Mouse (Mus musculus) thymus, postnatal 4 days (tissue): ENCODE results near the gene Nmnat2.
A peak's percentile ranks its signal among the peaks of the same experiment; 100 is the strongest.

ENCODE experiments used
- DNase-seq: peaks from one replicate; pipeline ENCODE4 v3.0.0; 2021

Nmnat2 gene

DNA sequence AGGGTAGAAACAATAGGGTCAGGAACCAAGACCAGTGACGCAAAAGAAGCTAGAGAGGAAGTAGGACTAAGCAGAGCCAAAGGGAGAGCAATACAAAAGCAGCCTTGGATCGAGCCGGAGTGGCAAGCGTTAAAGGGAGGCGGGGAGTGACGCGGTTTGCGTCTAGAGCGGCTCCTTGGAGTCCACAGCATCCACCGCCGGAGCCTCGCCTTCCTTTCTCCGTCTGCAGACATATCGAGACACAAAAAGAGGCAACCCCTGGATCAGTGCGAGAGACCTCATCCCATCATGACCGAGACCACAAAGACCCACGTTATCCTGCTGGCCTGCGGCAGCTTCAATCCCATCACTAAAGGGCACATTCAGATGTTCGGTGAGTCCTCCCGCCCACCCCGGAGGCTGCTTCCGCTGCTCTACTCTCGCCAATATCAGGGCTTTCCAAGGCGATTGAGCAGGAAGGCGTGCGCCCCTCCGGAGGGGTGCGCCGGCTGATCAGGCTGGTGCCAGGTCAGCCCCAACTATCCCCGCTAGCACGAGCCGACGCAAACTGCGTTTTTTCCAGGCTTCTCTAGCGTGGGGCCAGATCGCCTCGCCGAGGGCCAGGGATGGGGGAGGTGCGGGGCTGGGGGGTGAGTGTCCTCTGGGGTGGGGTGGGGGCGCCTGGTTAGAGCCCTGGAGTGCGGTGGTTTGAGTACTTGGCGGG lies at the start of gene Nmnat2:
Nmnat2 (plus strand) TSS at position 173 of the 703 bp plus-strand sequence.
- DNase-seq = peak; percentile 7

DNA sequence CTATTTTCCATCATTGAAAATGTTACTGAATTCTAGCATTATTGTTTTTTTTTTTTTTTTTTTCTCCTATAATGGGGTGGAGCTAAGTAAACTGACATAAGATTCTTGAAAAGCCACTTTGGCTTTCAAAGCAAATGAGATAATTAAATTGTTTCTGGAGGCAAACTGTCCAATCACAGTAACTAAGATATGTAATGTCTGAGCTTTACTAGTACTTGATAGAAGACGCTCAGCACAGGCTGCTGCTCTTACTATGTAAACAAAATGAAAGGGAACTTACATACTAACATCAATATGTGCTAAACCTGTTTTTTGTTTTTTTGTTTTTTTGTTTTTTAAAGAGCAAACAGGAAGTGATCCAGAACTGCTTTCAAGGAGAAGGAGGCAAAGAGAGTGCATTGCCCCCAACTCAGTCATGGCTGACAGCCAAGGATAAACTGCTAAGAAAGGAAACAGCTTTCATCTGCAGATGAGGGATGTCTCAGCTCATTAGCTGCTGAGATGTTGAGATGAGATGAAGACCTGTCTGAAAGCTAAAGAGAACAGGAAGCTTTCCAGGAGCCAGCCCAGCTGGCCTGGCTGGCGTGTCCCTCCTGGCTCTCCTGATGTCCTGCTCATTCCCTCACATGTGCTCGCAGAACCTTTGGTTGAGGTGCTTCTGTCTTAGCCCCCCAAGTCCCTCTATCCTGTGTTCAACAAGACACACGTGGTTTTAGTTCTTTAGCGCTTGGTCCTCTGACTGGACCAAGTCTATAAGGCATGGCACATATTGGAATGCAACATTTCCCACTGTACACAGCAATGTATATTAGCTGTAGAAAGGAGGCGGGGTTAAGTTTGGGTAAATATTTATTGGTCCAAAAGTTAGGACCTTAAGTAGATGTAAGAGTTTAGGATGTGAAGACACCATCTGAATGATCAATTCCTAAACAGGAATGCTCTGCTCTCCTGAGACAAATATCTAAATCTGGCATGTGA lies 41.0 kb upstream of the Nmnat2 start:
- DNase-seq = no peak

DNA sequence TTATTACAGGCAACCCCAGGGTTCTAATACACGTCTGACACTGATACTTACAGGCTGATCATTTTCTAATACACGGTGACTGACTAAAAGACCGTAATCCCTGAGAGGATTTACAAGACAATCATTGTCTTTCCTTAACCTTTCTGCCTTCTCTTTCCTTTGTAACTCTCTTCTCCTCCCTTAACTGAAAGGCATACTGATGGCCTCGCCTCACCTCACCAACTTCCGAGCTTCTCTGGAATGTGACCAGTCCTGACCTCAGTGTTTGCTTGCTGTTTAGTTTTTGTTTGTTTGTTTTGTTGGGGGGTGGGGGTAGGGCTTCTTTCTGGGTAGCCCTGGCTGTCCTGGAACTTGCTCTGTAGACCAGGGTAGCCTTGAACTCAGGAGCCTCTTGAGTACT lies 39.0 kb upstream of the Nmnat2 start:
- no peak for DNase-seq

DNA sequence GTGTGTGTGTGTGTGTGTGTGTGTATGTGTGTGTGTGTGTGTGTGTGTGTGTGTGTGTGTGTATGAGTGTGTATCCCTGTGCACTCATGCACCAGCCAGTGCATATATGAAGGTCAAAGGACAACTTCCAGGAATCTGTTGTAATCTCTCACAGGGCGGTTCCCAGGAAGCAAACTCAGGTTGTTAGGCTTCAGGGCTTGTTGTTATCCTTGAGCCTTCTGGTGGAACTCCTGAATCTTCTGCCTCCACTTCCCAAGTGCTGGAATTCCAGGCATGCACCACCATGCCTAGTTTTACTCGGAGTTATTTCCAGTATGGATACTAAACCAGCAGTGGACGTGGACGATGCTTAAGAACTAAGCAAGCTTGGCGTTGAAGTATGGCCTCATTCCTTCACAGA lies 37.9 kb upstream of the Nmnat2 start:
- DNase-seq = no peak

DNA sequence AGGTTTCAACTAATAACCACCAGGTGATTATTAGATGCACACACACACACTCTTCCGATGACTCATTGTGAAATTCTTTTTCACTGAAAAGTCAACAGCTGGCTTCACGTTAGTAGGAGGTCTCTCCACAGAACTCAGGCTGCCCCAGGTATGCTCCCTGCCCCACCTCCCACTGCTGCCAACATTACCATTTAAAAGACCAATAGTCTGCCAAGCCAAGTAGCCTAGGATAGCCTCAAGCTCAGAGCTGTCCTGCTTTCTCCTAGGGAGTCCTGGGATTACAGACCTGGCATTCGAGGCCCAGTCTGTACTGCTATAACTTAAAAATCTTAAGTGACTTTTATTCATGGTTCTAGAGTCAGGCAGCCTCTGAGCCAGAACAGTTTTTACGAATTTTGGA lies 37.2 kb upstream of the Nmnat2 start:
- no peak for DNase-seq

DNA sequence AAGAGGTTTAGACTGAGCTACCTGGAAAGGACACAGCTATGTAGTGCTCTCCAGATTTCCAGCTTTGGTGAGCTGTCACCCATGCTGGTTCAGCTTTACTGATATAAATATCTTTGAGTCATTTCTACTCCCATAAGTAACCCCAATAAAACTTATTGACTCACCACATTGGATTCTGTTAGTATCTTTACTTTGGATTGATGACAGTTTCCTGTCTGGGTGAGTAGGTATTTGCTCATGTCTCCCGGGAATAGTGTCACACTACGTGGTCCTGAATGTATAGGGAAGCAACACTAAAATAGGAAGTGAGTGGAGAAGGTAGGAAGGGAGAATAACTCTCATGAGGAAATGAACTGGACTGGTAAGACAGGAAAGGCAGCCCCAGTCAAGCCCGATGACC lies 33.0 kb upstream of the Nmnat2 start:
- no peak for DNase-seq

DNA sequence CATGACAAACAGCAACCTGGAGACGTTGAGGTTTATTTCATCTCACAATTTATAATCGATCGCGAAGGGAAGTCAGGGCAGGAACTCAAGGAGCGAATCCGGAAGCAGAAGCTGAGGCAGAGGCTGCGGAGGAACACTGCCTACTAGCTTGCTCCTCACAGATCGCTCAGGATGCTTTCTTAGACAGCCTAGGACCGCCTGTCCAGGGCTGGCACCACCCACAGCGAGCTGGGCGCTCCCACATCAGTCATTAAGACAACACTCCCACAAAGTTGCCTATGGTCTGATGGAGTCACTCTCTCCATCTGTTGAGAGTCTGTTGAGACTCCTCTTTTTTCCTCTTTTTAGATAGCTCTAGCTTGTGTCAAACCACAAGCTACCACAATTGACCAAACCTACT lies 20.8 kb upstream of the Nmnat2 start:
- DNase-seq = no peak

DNA sequence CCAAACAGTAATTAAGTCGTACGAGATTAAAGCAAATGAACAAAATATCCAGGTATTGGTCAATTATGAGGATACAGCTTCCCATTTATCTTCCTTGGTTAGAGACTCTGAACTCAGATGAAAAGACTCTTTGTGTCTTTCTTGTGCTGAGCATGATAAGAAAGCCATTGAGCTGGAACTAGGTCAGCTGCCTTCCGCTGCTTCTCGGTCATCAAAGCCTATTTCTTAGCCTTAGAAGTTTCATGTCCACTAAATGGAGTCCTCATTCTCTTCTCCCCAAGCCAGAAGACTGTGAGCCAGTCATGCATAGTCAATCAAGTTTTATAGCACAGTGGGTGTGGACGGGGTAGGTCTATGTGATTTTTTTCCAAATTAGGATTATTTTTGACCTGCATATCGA lies 19.3 kb upstream of the Nmnat2 start:
- DNase-seq = no peak

DNA sequence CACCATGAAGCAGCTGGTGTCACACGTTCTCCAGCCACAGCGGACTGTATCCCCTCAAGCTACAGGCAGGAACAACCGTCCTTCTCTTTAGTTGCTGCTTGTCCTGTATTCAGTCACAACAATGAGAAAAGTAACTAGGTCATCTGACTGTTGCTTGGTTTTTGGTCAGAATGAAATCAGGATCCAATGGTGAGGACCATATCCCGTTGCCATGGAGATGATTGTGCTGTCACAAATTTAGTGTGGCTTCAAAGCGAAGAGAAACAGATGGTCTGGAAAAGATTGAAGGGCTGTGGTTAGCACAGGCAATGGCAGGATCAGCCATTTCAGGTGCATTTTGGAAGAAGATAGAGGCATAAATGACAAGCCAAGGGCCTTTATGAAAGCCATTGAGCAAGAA lies 18.4 kb upstream of the Nmnat2 start:
- no peak for DNase-seq

DNA sequence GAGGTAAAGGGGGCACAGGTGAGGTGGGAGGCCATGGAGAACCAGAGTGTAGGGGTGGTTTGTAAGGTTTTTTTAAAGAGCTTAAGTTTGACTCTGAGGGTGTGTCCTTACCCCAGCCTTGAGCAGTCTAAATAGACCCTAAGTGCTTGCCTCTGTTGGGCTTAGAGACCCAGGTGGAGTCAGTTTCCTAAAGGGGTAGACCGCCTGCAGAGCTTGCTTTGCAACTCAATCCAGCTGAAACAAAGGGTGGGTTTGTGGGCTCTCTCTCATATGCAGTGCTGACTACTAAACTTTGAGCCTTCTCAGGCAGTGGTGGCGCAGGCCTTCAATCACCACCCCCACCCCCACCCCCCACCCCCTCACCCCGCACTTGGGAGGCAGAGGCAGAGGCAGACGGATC lies 11.8 kb upstream of the Nmnat2 start:
- no peak for DNase-seq

DNA sequence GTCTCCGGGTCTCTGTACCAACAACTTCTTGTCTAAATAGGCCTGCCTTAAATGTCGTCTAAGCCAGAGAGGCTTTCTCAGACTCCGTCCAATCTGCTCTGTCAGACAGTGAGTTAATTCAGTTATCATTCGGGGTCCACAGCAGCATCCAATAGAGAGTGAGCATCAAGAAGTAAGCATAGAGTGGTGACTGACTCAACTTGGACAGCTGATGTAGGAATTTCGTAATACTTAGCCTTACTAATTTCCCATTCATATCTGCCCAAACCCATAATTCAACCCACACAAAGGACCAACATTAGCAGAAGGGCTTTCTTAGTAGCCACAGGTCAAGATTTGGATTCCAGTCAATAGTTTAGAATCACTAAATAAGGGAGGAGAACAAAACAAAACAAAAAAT lies 626 bp upstream of the Nmnat2 start:
- DNase-seq = no peak

DNA sequence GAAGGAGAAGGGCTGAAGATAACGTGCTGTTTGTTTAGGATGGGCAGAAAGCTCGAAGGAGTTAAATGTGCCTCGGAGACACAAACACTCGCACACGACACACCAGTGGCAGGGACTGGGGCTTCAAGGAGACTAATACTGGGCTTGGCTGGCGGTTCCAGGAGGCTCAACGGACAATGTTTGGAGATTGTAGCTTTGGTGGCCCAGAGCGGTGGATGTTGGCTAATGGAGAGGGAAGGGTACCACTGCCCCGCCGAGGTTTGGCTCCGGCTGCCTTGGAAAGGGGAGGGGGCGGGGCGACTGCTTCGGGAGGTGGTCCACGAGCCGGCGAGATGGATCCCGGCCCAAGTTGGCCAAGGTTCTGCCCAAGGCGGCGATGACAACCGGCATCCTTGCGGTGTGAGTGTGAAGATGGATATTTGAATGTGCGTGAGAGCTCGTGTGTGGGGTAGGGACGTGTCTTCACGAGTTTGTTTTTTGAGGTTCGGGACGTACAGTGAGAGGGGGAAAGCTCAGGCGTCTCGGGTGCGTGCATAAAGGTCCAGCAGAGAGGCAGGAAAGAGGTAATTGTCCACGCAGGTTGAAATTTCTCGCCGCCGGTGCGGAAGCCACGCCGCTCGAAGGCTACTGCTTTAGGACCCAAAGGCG lies 895 bp downstream of the Nmnat2 start:
- DNase-seq = peak; percentile 10

DNA sequence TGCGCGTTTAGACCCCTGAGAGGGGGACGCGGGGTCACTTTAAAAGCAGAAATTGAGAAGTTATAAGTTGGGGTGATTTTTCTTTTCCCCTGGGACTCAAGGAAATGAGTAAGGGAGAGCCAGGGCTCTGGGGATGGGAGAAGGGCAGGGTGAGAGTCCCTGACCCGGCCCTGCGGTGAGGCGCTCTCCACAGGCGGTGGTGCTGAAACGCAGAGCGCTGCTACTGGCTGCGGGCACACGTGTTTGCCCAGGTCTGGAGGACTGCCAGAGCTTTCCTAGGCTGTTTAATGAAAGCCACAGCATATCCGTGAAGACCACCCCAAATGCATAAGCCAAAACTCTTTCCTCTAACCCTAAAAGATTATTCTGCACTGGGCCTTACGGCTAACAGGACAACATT lies 1.4 kb downstream of the Nmnat2 start:
- DNase-seq = peak; percentile 76

DNA sequence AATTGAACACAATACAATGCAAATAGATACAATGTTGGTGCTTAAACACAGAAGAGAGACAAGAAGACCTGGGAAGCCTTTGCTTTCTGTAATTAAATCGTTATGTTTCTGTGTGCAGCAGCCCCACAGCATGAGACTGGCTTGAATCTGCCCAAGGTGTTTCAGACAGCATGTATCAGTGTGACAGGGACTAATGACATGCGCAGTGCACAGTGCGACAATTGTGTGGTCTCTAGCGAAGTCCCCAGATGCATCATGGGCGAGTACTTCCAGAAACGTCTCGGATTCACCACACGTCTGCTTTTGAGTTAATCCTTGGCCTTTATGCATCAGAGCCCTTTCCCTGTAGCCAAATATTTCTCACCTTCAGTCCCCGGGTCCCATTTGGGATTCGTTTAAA lies 9.6 kb downstream of the Nmnat2 start:
- DNase-seq = no peak

DNA sequence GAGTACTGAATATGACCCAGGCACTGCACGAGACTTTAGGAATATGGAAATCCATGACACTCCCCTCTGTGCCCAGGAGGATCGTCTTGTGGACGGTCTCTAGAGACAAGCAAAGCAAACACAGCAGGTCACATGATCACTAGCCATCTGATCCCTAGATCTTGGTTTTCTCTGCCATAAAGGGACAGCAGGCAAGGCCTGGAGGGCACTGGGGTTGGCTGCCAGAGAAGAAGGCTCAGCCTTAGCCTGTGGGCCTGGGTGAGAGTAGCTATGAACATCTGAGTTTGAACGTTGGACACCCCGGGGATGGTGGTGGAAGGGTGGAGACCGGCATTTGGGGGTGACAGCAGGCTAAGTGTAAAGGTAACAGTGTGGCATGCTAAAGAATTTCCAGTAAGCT lies 11.4 kb downstream of the Nmnat2 start:
- DNase-seq = no peak

DNA sequence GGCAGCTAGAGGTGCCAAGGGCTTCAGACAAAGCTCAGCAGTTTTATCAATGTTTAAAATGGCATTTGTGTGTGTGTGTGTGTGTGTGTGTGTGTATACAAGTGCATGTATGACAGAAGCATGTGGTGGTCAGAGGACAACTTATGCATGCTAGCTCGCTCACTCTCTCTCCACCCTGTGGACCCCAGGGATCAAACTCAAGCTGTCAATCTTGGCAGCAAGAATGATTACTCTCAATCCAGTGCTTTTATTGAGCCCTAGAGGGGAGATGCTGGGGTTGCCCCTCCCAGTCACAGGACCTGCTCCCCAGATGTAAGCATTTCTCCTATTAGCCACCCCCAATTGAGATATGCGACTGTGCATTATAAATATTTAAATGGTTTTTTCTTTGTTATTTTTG lies 11.9 kb downstream of the Nmnat2 start:
- no peak for DNase-seq

DNA sequence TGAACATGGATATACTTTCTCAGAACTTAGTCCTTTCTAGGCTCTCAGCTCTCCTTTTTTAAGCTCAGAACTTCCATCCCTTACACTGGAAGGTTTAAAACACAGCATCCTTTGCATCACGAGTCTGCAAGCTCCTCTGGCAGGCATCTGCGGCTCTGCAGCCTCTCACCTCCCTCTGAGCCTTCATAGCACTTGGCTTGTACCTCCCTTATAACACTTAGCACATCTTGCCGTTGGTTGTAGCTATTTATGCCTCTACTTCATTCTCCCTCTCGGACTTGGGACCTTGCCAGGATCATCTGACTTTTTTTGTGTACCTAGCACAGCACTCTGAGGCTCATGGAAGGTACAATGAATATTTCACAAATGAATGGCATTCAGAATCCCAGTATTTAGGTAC lies 14.3 kb downstream of the Nmnat2 start:
- DNase-seq = no peak

DNA sequence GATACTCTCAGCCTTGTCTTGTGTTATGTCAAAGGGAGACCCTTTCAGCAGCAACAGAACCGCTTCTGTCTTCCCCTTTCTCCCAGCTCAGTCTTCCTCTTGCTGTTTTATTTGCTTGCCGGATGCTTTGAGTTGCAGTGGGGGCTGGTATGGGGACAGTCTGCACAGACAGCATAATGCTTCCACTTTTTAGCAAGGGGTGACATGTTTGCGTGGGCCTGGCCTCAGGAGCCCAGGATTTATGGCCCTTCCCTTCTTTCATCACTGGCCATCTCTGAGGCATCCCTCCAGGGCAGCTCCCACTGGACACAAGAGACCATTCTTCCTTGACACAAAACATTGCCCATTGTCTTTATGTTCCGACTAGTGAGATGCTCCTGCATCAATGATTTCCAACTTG lies 18.2 kb downstream of the Nmnat2 start:
- DNase-seq = no peak

DNA sequence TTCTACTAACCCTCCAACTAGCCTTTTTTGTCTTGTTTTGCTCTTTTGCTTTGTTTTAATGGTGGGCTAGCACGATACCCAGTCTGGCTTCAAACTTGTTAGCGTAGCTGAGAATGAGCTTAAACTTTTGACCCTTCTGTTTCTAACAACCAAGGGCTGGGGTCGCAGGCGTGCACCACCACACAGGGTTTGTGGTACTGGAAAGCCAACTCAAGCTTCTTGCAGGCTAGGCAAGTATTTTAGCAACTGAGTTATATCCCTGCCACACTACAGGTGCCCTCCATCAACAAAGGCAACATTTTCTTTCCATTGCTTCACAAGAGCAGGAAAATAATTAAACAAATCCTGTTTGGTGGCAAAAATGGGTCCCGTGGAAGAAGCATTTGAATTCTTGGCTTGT lies 18.6 kb downstream of the Nmnat2 start:
- no peak for DNase-seq

DNA sequence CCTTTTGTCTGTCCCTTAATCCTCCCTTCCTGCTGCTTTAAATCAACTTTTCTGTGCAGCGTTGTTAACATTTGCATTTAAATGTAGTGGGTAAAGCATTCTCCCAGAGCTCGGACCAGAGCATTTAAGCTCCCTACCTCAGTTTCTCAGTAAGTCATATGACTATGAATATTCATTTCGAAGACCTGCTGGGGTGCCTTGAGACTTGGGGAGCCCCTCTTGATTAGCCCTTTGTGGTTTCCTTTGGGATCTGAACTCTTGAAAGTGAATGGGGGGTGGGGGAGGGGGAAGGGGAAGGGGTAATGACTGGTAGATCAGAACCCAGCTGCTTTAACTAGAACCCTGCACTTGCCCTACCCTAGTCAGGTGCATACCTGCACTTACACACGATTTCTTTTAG lies 19.1 kb downstream of the Nmnat2 start:
- DNase-seq = no peak

DNA sequence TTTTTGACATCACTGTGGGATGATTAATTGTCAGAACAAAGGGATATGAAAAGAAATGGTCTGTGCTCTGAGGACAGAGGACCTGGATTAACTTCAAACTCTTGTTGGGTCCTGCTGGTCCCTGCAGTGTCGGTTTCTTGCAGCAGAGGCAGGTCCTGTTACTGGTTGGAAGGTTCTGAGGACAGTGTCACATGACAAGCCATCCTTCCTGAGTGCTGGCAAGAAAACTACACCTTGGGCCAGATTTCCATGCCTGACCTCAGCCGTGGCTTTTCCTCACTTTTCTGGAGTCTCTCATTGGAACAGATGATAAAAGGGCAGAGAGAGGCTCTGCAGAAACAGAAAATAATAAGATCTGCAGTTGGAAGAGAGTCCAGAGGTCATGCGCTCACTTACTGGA lies 20.4 kb downstream of the Nmnat2 start:
- DNase-seq = no peak

DNA sequence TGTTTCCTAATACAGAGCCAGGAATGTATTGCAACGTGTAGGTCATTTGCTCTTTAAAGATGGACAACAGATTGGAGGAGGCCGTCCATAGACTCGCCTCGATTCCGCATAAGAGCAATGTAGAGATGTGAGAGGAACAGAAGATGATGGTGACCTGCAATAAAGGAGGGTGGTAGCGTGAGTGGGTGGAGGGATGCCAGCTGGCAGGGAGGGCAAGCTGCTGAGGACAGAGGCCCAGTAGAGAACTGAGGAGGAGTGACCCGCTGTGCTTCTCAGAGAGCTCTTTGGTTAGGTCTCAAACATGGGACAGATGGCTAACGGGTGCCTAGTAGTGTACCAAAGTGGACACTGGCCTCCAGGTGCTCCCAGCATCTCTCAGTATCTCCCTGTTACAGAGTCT lies 23.9 kb downstream of the Nmnat2 start:
- DNase-seq = no peak

DNA sequence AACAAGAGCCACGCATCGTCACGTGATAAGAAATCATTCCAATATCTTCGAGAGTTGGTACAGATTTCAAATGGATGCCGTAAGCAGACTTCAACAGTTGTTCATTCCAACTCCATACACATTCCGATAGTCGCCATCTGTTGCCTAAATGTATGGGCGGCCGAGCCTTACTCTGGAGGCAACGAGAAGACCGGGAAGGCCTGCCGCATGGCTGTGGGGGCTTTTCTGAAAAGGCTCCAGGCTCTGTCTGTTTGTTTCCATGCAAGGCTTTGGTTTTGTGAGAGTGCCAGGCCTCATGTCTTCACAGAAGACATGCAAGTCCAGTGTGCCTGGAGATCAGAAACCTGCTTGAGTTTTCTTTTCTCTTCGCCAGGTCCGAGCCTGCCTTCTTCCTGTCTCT lies 28.6 kb downstream of the Nmnat2 start:
- DNase-seq = no peak

DNA sequence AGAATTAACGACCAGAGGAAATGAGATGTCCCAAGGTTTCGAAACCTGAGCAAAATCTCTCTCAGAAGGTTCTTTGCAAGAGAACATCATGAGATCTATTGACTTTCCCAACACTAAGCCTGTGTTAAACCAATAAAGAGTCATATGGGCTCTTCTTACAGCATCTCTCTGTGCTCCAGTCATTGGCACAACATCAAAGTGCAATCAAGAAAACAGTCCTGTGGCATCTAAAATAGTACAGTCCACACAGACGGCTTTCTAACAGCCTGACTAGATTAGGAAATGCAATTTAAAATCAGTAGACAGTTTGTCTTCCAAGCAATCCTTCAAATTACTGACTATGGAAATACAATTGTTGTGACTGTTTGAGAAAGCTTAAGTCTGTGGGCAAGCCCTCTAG lies 32.2 kb downstream of the Nmnat2 start:
- DNase-seq = no peak
